Mouse (Mus musculus) liver, postnatal 0 days (tissue): Measurements from ENCODE around the gene Pdzrn3. TPM values are rescaled to one million over a fixed set of nuclear protein-coding genes. Genes with fewer than 3 reads are reported as not detected.

Experiments
- ATAC-seq: fragments of 200-750 bp; cut with Nextera tagmentation; 2 replicates; pipeline ENCODE4 v1.8.0; 2017; ENCODE audit warnings: mild to moderate bottlenecking, moderate library complexity
- DNase-seq: peaks from one replicate; pipeline ENCODE4 v3.0.0-alpha.2; 2016
- H3K27ac ChIP-seq: fragments of 300-500 bp; sonication (generic); 2 replicates; pipeline ENCODE4 v1.5.1; 2014; ENCODE audit warnings: antibody characterized with exemption, moderate library complexity, mild to moderate bottlenecking, low read depth
- H3K27me3 ChIP-seq: fragments of 300-500 bp; sonication (generic); 2 replicates; pipeline ENCODE4 v1.6.1; 2014; ENCODE audit warnings: low read length, control low read depth, mixed read lengths; ENCODE audit not compliant: insufficient read depth
- H3K36me3 ChIP-seq: fragments of 300-500 bp; sonication (generic); replicated peaks from 2 replicates; pipeline ENCODE4 v1.6.1; 2014; ENCODE audit warnings: mild to moderate bottlenecking, control low read depth, low read length, moderate library complexity, mixed read lengths; ENCODE audit not compliant: insufficient read depth
- H3K4me1 ChIP-seq: fragments of 300-500 bp; sonication (generic); 2 replicates; pipeline ENCODE4 v1.6.1; 2014; ENCODE audit warnings: antibody characterized with exemption, mild to moderate bottlenecking, control low read depth; ENCODE audit not compliant: insufficient read depth
- H3K4me2 ChIP-seq: fragments of 300-500 bp; sonication (generic); 2 replicates; pipeline ENCODE4 v1.6.1; 2014; ENCODE audit warnings: low read depth, mild to moderate bottlenecking, low read length, moderate library complexity, mixed read lengths
- H3K4me3 ChIP-seq: fragments of 300-500 bp; sonication (generic); 2 replicates; pipeline ENCODE4 v1.5.1; 2014; ENCODE audit warnings: low read depth, low read length
- H3K9ac ChIP-seq: fragments of 300-500 bp; sonication (generic); replicated peaks from 2 replicates; pipeline ENCODE4 v1.6.1; 2014; ENCODE audit warnings: mild to moderate bottlenecking, moderate library complexity
- H3K9me3 ChIP-seq: fragments of 300-500 bp; sonication (generic); 2 replicates; pipeline ENCODE4 v1.6.1; 2016; ENCODE audit warnings: mild to moderate bottlenecking, control low read depth, low read length, mixed read lengths
- CTCF ChIP-seq: sonication (generic); IDR thresholded peaks from 2 replicates; pipeline ENCODE4 v1.5.1; 2016; ENCODE audit warnings: antibody characterized with exemption, low read depth
- EP300 ChIP-seq: IDR thresholded peaks from 2 replicates; pipeline ENCODE4 v1.6.1; 2016; ENCODE audit warnings: antibody characterized with exemption, low read depth, mild to moderate bottlenecking
- WGBS: fragments of 180-500 bp; shearing (Covaris S2); extraction: QIAGEN DNeasy Blood & Tissue Kit; methylation state at CpG from one replicate; pipeline ENCODE4 v1.1.7; 2014; ENCODE audit not compliant: insufficient replicate concordance; 5-methylcytosine and 5-hydroxymethylcytosine counted together
- polyA plus RNA-seq: library from polyadenylated mRNA; unstranded; fragments of >200 nt; fragmentation: Nextera tagmentation; extraction: Ambion mirVana; gene quantifications from 2 replicates; pipeline ENCODE4 v1.2.1, GENCODE M21; 2015

Pdzrn3 gene
- polyA plus RNA-seq, 1 experiment from 2014 or later = 0.69 TPM

DNA sequence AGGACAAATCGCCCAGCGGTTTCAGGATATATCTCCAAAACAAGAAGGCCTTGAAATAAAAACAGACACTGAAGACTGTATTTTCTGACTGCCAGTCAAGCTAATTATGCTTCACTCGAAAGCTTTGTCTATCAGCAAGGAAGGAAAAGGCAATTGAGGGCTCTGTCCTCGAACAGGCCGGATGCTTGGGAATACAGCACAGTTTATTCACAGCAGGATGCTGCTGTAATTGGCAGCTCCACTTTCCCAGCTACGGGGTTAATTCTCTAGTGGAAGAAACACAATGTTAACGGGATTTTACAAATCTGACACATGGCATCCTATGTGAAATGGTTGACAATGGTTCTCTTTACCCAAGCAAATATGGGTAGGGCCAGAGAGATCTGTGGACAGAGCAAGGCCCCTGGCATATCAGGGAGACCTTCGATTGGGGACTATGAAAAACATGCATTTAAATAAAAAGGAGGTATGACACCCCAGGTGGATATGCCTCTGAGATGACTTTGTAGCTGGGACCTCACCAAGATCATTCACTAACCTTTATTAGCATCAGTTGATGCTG, 150.3 kb downstream of the Pdzrn3 start:
- Histone ChIP-seq H3K4me1 (no peaks in the 10 kb centered on the region; the same call in 1 of the 2 replicates), H3K27ac (no peak overlapping the region), H3K36me3 (no peaks in the 10 kb centered on the region), H3K9ac (no peak overlapping the region), H3K4me3 (no peak overlapping the region), H3K9me3 (no peaks in the 10 kb centered on the region), H3K27me3 (no peaks in the 10 kb centered on the region), H3K4me2 (no peak overlapping the region)
- WGBS = 53% methylated on average over 8 of the region's 8 CpGs
- no peak for TF ChIP-seq CTCF
- no peak for TF ChIP-seq EP300
- no peak for ATAC-seq
- DNase-seq = no peak

DNA sequence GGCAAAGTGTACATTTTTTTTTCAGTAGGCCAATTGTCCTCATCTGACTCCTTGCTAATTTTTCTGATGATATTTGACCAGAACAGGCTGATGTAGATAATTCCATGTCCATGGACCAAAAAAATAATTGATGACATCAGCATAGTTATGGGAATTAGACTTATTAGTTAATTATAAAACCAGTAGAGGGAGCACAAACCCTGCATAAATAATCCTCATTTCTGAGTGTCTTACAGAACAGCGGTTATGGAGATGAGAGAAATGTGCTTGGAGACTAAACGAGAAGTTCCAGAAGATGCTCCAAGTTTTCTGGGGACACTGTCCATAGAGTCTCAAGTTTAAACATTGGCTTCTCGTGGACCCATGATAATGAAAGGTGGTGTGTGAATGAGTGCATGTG, 157.4 kb downstream of the Pdzrn3 start:
- DNase-seq = no peak
- TF ChIP-seq CTCF = 0 out of 2 replicates have a peak, but pooled peaks have one; percentile 11
- no peak for TF ChIP-seq EP300
- WGBS = 58% methylated on average over 3 of the region's 3 CpGs
- Histone ChIP-seq H3K9ac (no peak overlapping the region), H3K9me3 (no peaks in the 10 kb centered on the region), H3K27ac (no peak overlapping the region), H3K4me1 (peaks cover 18% of the 10 kb centered on the region), H3K36me3 (no peaks in the 10 kb centered on the region), H3K4me2 (no peak overlapping the region), H3K27me3 (no peaks in the 10 kb centered on the region), H3K4me3 (no peak overlapping the region)
- no peak for ATAC-seq

DNA sequence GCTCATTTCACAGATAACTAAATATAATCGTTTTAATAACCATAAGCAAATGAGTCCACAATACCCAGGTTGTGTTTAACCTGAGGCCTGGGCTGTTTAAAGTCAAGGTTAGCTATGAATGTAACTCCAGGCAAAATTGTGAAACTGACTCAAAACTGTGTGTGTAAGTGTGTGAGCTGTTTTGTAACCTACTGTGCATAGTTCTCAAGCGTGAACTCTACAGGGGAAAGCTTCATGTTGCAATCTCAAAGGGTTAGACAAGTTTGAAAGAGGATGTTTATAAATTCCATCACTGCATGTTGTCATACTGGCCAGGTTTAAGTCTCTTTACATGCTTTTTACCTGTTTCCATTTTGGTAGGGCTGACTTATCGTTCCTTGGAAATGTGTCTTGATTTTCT, 158.7 kb downstream of the Pdzrn3 start:
- no peaks in the 10 kb centered on the region for H3K27me3 ChIP-seq
- peak; percentile 87 for ATAC-seq
- 55% methylated on average over 3 of the region's 3 CpGs for WGBS
- H3K27ac ChIP-seq = peak overlapping the region; percentile 64
- H3K4me3 ChIP-seq = no peak overlapping the region
- H3K36me3 ChIP-seq = no peaks in the 10 kb centered on the region
- H3K4me2 ChIP-seq = no peak overlapping the region
- TF ChIP-seq EP300 (peak; percentile 71), CTCF (no peak)
- no peak for DNase-seq
- peaks cover 18% of the 10 kb centered on the region for H3K4me1 ChIP-seq
- no peak overlapping the region for H3K9ac ChIP-seq
- no peaks in the 10 kb centered on the region for H3K9me3 ChIP-seq

DNA sequence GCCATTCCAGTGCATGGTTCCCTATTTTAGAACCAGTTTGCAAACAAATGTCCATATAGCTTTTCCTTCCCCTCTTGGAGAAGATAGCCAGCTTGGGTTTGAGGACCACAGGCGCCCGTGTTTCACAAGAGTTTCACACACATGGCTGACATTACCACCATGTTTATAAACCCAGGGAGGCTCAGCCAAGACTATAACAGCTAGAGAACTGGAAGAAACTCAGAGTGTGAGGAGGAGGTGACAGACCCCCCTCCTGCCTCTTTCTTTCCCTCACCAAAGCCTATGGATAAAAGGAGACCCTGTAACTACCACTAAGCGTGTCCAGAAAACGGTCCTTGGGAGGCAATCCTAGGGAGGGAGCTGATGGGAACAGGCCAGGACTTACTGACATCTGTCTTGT, 159.5 kb downstream of the Pdzrn3 start:
- no peaks in the 10 kb centered on the region for H3K9me3 ChIP-seq
- WGBS = 59% methylated on average over 4 of the region's 4 CpGs
- TF ChIP-seq CTCF = no peak
- no peak for TF ChIP-seq EP300
- ATAC-seq = no peak
- peaks cover 18% of the 10 kb centered on the region for H3K4me1 ChIP-seq
- H3K27me3 ChIP-seq = no peaks in the 10 kb centered on the region
- no peaks in the 10 kb centered on the region for H3K36me3 ChIP-seq
- H3K27ac ChIP-seq = peak overlapping the region; percentile 46; the same call in 1 of the 2 replicates
- no peak overlapping the region for H3K9ac ChIP-seq
- no peak overlapping the region for H3K4me3 ChIP-seq
- no peak overlapping the region for H3K4me2 ChIP-seq
- DNase-seq = no peak

DNA sequence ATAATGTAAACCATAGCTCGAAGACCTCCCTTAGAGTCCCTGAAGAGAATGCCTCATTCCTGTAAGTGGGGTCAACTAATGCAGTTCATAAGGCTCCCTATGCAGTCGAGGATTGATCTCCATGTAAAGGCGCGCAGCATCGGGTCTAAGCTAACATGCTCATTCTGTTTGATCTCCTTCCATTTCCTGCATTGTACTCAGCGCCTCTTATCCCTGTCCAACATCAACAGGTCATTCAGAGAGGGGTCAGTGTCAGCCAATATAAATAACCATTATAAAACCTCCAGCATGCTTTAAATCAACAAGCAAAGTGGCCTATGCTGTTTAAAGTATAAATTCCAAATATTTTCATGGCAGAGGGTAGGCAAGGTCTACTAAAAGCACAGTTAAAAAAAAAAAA, 159.9 kb downstream of the Pdzrn3 start:
- no peak for DNase-seq
- H3K9ac ChIP-seq = no peak overlapping the region
- no peak overlapping the region for H3K27ac ChIP-seq
- no peak for ATAC-seq
- H3K9me3 ChIP-seq = no peaks in the 10 kb centered on the region
- 57% methylated on average over 6 of the region's 6 CpGs for WGBS
- TF ChIP-seq CTCF (no peak), EP300 (no peak)
- no peaks in the 10 kb centered on the region for H3K36me3 ChIP-seq
- peaks cover 18% of the 10 kb centered on the region for H3K4me1 ChIP-seq
- H3K4me3 ChIP-seq = no peak overlapping the region
- no peaks in the 10 kb centered on the region for H3K27me3 ChIP-seq
- no peak overlapping the region for H3K4me2 ChIP-seq

DNA sequence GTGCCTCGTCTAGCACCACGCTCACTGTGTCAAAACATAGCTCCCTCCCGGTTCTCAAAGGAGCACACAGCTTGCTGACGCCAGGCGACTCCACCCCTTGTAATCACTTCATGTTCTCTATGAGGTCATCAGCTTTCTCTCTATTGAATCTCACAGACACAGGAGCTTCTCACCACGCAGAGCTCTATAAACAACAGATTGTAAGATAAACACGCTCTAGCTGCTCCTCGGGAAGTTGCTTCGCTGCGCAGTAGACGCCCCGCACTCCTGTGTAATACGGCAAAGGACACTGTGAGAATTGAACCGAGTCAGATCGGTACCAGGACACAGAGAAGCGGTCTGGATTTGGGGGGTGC, 162.3 kb downstream of the Pdzrn3 start:
- H3K4me2 ChIP-seq = no peak overlapping the region

More for the DNA sequence above, 162.3 kb downstream of the Pdzrn3 start:
- H3K9me3 ChIP-seq = no peaks in the 10 kb centered on the region
- peaks cover 18% of the 10 kb centered on the region for H3K4me1 ChIP-seq
- DNase-seq = peak; percentile 19
- TF ChIP-seq CTCF (no peak), EP300 (no peak)
- no peaks in the 10 kb centered on the region for H3K27me3 ChIP-seq
- H3K36me3 ChIP-seq = no peaks in the 10 kb centered on the region
- no peak overlapping the region for H3K4me3 ChIP-seq
- H3K27ac ChIP-seq = no peak overlapping the region
- ATAC-seq = peak; percentile 66
- no peak overlapping the region for H3K9ac ChIP-seq
- 61% methylated on average over 16 of the region's 16 CpGs for WGBS
